Mouse (Mus musculus) layer of hippocampus, postnatal 25 days (tissue): ENCODE measurements at regions not wholly inside any gene's neighbourhood (a gene's known extent, or its start where the extent isn't known, plus 50 kb on each side); places are given as distances from the start of the nearest gene placed in this dataset.

Source experiments
- DNase-seq, 2 experiments: peaks; one replicate each; pipeline ENCODE4 v3.0.0; 2022; ENCODE audit warnings: mixed read lengths in 2 of 2, low spot score in 1 of 2; ENCODE audit errors: extremely low spot score in 1 of 2

- no peak for DNase-seq
These were observed 117.8 kb downstream of the Cartpt start for GRCm38 (mm10) chr13:99782883-99783721.

- no peak for DNase-seq
These were observed 119.3 kb downstream of the Cartpt start for GRCm38 (mm10) chr13:99781616-99782015.

GRCm38 (mm10) chr13:99780751-99781460, 120.0 kb downstream of the Cartpt start:
- no peak for DNase-seq

GRCm38 (mm10) chr13:99778747-99779146, 122.1 kb downstream of the Cartpt start:
- DNase-seq, result no peak

- DNase-seq, result no peak
These were observed 123.2 kb downstream of the Cartpt start for GRCm38 (mm10) chr13:99777736-99778135.

GRCm38 (mm10) chr13:99765965-99766364, 134.9 kb downstream of the Cartpt start:
- no peak for DNase-seq

GRCm38 (mm10) chr13:99764764-99765163, 136.1 kb downstream of the Cartpt start:
- DNase-seq, result no peak

- DNase-seq, result no peak
These were observed 136.7 kb downstream of the Cartpt start for GRCm38 (mm10) chr13:99764097-99764714.

- DNase-seq, result peak in 1 of 2 experiments; percentile 29
These were observed 139.0 kb downstream of the Cartpt start for GRCm38 (mm10) chr13:99761843-99762242.

GRCm38 (mm10) chr13:99761423-99761822, 139.5 kb downstream of the Cartpt start:
- DNase-seq, result no peak

- no peak for DNase-seq
These were observed 140.2 kb downstream of the Cartpt start for GRCm38 (mm10) chr13:99760646-99761045.

GRCm38 (mm10) chr13:99759256-99760044, 141.4 kb downstream of the Cartpt start:
- no peak for DNase-seq

- DNase-seq, result no peak
These were observed 146.2 kb downstream of the Cartpt start for GRCm38 (mm10) chr13:99754701-99755100.

- no peak for DNase-seq
These were observed 146.6 kb downstream of the Cartpt start for GRCm38 (mm10) chr13:99754251-99754652.

- DNase-seq, result no peak
These were observed 147.4 kb downstream of the Cartpt start for GRCm38 (mm10) chr13:99753526-99753925.

GRCm38 (mm10) chr13:99750729-99751128, 150.2 kb downstream of the Cartpt start:
- peak in 1 of 2 experiments; percentile 21 for DNase-seq

GRCm38 (mm10) chr13:99749342-99749741, 151.5 kb downstream of the Cartpt start:
- peak in 1 of 2 experiments; percentile 25 for DNase-seq

GRCm38 (mm10) chr13:99748128-99748527, 152.8 kb downstream of the Cartpt start:
- DNase-seq, result no peak

GRCm38 (mm10) chr13:99745526-99745925, 155.4 kb downstream of the Cartpt start:
- DNase-seq, result no peak

- no peak for DNase-seq
These were observed 156.1 kb downstream of the Cartpt start for GRCm38 (mm10) chr13:99744790-99745120.
